Mouse (Mus musculus): ENCODE results near the gene Trim12a. TPM values are rescaled to one million over a fixed set of nuclear protein-coding genes. Genes with fewer than 3 reads are reported as not detected.
"Not testable (repeated sequence)": the region's sequence is repeated elsewhere in the genome, so short reads cannot be mapped to it uniquely, and the experiment has no call there.

The Trim12a gene
- 57.3 and 112 TPM in 2 replicates for polyA plus RNA-seq (2011; ENCODE audit: insufficient read depth, insufficient read length, low replicate concordance, missing spikeins)

DNA sequence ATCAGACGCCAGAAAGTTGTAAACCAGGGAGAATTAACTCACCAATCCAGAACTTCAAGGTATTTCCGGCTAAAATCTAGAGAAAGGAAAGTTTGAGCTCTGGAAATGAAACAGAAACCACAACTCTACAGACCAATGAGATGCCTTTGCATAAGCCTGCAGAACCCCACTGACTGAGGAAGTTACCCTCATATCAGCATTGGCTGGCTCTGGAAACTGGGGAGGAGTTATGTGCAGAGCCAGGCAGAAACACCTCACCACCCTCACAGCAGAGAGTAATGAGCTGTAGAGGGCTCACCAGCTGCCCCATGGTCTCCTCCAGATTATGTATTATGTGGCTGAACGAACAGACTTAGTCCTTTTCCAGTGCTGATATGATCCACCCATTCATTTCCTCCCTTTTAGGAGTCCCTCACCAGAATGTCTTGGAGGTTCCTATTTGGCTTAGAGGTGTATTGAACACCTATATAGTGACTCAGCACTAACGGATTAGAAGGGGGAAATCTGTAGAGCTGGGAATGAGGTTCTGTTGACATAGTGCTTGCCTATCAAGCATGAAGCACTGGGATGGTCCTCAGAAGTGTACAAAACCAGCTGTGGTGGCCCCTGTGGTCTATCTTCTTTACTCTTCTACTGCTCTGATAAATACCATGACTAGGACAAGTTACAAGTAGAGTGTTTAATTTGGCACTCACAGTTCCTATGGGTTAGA, at the start of gene Trim12a:
TSS of gene Trim12a (minus strand) at position 98 of the 712 bp plus-strand sequence.
- H3K4me1 ChIP-seq (ENCODE audit: control insufficient read depth, insufficient read depth, low read length), result not testable (repeated sequence)
- Histone ChIP-seq H3K4me3 (replicated peaks; ENCODE audit: control insufficient read depth, low read depth, low read length) (peak within 1 kb of the TSS; percentile 51), H3K27ac (ENCODE audit: control insufficient read depth, insufficient read depth, low read depth, low read length, poor library complexity) (peak within 1 kb of the TSS; percentile 84)
- WGBS, result 13% methylated on average over 4 of the region's 4 CpGs

DNA sequence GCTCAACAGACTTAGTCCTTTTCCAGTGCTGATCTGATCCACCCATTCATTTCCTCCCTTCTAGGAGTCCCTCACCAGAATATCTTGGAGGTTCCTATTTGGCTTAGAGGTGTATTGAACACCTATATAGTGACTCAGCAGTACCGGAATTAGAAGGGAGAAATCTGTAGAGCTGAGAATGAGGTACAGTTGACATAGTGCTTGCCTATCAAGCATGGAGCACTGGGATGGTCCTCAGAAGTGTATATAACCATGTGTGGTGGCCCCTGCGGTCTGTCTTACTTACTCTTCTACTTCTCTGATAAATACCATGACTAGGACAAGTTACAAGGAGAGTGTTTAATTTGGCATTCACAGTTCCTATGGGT, 38.3 kb upstream of the Trim12a start:
- Histone ChIP-seq H3K27ac (ENCODE audit: control insufficient read depth, insufficient read depth, low read depth, low read length, poor library complexity) (no peak overlapping the region), H3K4me1 (ENCODE audit: control insufficient read depth, insufficient read depth, low read length) (no peaks in the 10 kb centered on the region; the same call in 1 of the 2 replicates), H3K4me3 (replicated peaks; ENCODE audit: control insufficient read depth, low read depth, low read length) (no peak overlapping the region)
- WGBS, result 63% methylated on average over 2 of the region's 2 CpGs
- TF ChIP-seq CTCF (IDR thresholded peaks at IDR 0.05; ENCODE audit: control insufficient read depth, insufficient read depth, low read length), result no peak
- TF ChIP-seq POLR2A (IDR thresholded peaks at IDR 0.05; ENCODE audit: borderline replicate concordance, control insufficient read depth, low read depth, low read length), result no peak

DNA sequence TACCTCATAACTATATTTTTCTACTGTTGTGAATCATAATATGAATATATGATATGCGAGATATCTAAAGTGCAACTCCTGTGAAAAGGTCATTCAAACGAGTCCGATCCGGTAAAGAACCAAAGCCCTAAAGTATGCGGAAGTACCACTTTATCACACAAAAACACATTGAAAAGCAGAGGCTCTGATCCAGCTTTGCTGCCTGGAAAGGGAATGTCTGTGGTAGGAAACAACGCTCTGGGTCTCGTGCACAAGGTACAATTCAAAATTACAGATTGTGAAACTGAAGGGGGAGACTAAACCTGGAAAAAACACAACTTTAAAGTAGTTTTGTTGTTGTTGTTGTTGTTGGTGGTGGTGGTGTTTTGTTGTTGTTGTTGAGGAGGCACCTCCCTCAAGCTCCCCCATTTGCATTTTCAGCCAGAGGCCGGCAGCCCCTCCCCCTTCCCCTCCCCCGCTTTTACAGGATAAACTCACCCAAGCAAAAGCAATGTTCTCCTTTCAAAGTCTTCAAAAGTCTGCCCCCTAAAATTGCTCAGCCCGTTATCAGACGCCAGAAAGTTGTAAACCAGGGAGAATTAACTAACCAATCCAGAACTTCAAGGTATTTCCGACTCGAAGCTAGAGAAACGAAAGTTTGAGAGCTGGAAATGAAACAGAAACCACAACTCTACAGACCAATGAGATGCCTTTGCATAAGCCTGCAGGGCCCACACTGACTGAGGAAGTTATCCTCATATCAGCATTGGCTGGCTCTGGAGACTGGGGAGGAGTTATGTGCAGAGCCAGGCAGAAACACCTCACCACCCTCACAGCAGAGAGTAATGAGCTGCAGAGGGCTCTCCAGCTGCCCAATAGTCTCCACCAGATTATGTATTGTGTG, 37.7 kb upstream of the Trim12a start, which contains the start of gene Trim12c:
TSS of gene Trim12c (minus strand) at position 646 of the 883 bp plus-strand sequence.
- Histone ChIP-seq H3K4me3 (replicated peaks; ENCODE audit: control insufficient read depth, low read depth, low read length) (peak within 1 kb of the TSS; percentile 71), H3K27ac (ENCODE audit: control insufficient read depth, insufficient read depth, low read depth, low read length, poor library complexity) (peak within 1 kb of the TSS; percentile 79; the same call in 1 of the 2 replicates), H3K4me1 (ENCODE audit: control insufficient read depth, insufficient read depth, low read length) (peaks cover 1% of the 10 kb centered on the region; the same call in 1 of the 2 replicates)
- TF ChIP-seq POLR2A (IDR thresholded peaks at IDR 0.05; ENCODE audit: borderline replicate concordance, control insufficient read depth, low read depth, low read length) (no peak), CTCF (IDR thresholded peaks at IDR 0.05; ENCODE audit: control insufficient read depth, insufficient read depth, low read length) (no peak)
- WGBS, result under 1% methylated on average over 14 of the region's 14 CpGs

DNA sequence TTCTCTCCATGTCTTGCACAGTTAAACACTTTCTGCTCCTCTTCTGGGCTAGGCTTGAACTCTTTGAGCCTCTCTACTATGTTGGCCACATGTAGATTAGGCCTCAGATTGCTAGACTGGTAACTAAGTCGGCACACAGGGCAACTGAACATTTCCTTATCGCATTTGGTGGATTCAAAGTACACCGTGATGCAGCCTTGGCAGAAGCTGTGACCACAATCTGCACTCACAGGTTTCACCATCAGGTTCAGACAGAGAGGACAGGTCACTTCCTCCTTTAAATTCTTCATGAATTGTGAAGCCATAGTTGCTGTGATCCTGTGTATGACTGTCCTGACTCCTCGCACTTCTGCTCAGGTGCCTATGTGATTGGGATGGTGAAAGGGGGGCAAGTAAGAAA, 32.8 kb upstream of the Trim12a start:
- WGBS, result 25% methylated on average over 4 of the region's 4 CpGs

DNA sequence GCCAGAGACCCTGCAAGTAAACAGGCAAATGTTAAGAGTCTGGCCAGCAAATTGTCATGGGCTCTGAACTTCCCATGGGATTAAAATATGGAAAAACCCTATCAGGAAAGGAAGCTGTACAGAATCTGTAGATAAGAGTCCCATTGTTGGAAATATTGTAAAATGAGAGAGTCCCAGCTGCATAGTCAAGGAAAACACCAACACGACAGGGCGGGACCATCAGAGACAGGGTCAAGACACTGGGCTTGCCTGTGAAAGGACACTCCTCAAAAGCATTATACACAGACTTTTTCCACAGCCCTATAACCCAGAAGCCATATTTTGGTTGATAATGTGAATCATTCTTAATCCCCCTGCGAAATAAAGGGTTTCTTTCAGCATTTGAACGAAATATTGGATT, 25.5 kb upstream of the Trim12a start:
- not testable (repeated sequence) for H3K4me1 ChIP-seq (ENCODE audit: control insufficient read depth, insufficient read depth, low read length); H3K4me3 ChIP-seq (replicated peaks; ENCODE audit: control insufficient read depth, low read depth, low read length); H3K27ac ChIP-seq (ENCODE audit: control insufficient read depth, insufficient read depth, low read depth, low read length, poor library complexity)
- 94% methylated on average over 4 of the region's 4 CpGs for WGBS

More for the DNA sequence above, 32.8 kb upstream of the Trim12a start:
- H3K27ac ChIP-seq (ENCODE audit: control insufficient read depth, insufficient read depth, low read depth, low read length, poor library complexity), result peak overlapping the region; percentile 13; the same call in 1 of the 2 replicates
- H3K4me1 ChIP-seq (ENCODE audit: control insufficient read depth, insufficient read depth, low read length); H3K4me3 ChIP-seq (replicated peaks; ENCODE audit: control insufficient read depth, low read depth, low read length): not testable (repeated sequence)

DNA sequence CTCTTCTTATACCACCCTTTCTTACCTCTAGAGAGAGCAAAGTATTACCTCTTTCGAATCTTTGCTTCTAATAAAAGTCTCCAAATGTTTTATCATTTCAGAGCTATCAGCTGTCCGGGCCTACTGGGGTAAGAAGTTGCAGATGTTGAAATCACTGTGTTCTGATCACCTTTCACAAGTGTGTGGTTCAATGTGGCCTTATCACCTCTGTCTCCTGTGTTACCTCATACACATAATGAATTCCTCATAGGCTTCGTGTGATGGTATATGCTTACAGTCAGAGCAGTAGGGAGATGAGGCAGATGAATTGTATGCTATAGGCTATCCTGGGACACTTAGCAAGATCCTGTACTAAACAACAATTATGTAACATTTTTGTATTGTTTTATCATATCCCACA, 20.3 kb upstream of the Trim12a start:
- WGBS, result 47% methylated on average over 3 of the region's 3 CpGs
- not testable (repeated sequence) for H3K4me3 ChIP-seq (replicated peaks; ENCODE audit: control insufficient read depth, low read depth, low read length); H3K4me1 ChIP-seq (ENCODE audit: control insufficient read depth, insufficient read depth, low read length); H3K27ac ChIP-seq (ENCODE audit: control insufficient read depth, insufficient read depth, low read depth, low read length, poor library complexity)

DNA sequence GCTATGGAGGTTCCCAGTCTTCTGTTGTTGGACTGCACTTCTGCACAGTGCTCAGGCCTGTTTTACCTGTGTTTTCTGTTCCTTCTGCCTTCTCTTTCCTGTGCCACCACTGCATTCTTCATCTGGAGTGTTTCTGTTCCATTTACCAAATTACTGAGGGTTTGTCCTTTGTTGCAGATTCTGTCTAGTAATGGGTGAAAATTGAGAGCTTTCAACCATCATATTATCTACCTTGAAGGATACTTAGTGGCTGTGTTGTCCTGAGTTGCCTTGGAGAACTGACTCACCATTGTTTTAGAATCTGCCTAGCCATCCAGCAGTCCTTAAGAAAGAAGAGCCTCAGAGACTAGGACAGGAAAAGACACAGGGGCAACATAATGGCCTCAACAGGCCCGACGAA, 13.9 kb upstream of the Trim12a start, which contains the start of gene Trim34b:
TSS of gene Trim34b (plus strand) at position 301 of the 400 bp plus-strand sequence.
- WGBS, result 96% methylated on average over 2 of the region's 2 CpGs
- not testable (repeated sequence) for H3K4me1 ChIP-seq (ENCODE audit: control insufficient read depth, insufficient read depth, low read length); H3K27ac ChIP-seq (ENCODE audit: control insufficient read depth, insufficient read depth, low read depth, low read length, poor library complexity); H3K4me3 ChIP-seq (replicated peaks; ENCODE audit: control insufficient read depth, low read depth, low read length)

DNA sequence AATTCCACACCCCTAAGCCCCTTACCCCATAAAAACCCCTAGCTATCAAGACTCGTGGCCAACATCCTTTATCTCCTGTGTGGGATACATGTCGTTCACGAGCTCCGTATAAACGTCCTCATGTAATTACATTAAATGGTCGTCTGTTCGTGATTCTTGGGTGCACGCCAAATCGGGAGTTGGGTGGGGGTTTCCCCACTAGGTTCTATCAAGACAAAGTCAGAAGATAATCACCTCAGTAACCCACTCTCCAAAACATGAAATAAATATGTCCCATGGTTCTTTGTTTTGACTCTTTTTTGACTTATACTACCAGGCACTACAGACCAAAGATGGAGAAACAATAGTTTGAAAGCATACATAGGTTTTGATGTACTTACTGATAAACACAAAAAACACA, 6.8 kb upstream of the Trim12a start:
- no peak overlapping the region for H3K27ac ChIP-seq (ENCODE audit: control insufficient read depth, insufficient read depth, low read depth, low read length, poor library complexity)
- 83% methylated on average over 9 of the region's 9 CpGs for WGBS
- TF ChIP-seq POLR2A (IDR thresholded peaks at IDR 0.05; ENCODE audit: borderline replicate concordance, control insufficient read depth, low read depth, low read length), result no peak
- no peak for TF ChIP-seq CTCF (IDR thresholded peaks at IDR 0.05; ENCODE audit: control insufficient read depth, insufficient read depth, low read length)
- no peak overlapping the region for H3K4me3 ChIP-seq (replicated peaks; ENCODE audit: control insufficient read depth, low read depth, low read length)
- no peaks in the 10 kb centered on the region for H3K4me1 ChIP-seq (ENCODE audit: control insufficient read depth, insufficient read depth, low read length)

Data from bone marrow, adult 2 months (tissue).